In genomic region chr2:121408160-121408559, GRCm38 (mm10) we compare ENCODE assay signal across 9 mouse cellular contexts. TPM values are rescaled to one million over a fixed set of nuclear protein-coding genes. Genes with fewer than 3 reads are reported as not detected.
DNase-seq lines count a peak whose midpoint lies in the region; ATAC-seq and TF ChIP-seq lines count a peak whose summit lies in the region.
"Had no signal": no experiment of that assay in that cellular context is flagged by ENCODE, and none has a peak within 500 bp of the region (broad histone marks: within the 10 kb centered on the region; RNA-seq: fewer than 3 reads in every experiment).

No protein-coding gene starts in this region.

- H3K9me3 ChIP-seq in forebrain, postnatal 0 days (ENCODE audit: low read length), result no peaks in the 10 kb centered on the region
- no peaks in the 10 kb centered on the region for H3K9me3 ChIP-seq in forebrain, embryonic 14.5 days (replicated peaks; ENCODE audit: control insufficient read depth, low read length)
- H3K9me3 ChIP-seq in limb, embryonic 10.5 days (replicated peaks), result no peaks in the 10 kb centered on the region
- no peaks in the 10 kb centered on the region; the same call in 1 of the 2 replicates for H3K9me3 ChIP-seq in forebrain, embryonic 13.5 days (replicated peaks)

- no peak for ATAC-seq in forebrain, postnatal 0 days
- no peak for ATAC-seq in forebrain, embryonic 14.5 days
- ATAC-seq in forebrain, embryonic 13.5 days, result no peak

- DNase-seq in forebrain, postnatal 0 days, result peak; percentile 4
- no peak for DNase-seq in forebrain, embryonic 14.5 days (ENCODE audit: low spot score)
- DNase-seq in right cerebral cortex, postnatal 4 days, result peak; percentile 12
- DNase-seq in right cerebral cortex, postnatal 36 days (ENCODE audit: low spot score in 2 of 2), result no peak
- peak; percentile 74 for DNase-seq in c-Kit-positive CD71-positive TER-119-negative erythroid progenitor cells, embryonic 14.5 days (ENCODE audit: low read depth)
- DNase-seq in limb, embryonic 10.5 days (ENCODE audit: low spot score), result peak; percentile 58
- DNase-seq in retina, adult 2 months (ENCODE audit: low read depth, low spot score), result peak; percentile 18

- peak; percentile 25 for TF ChIP-seq CTCF in forebrain, postnatal 0 days (IDR thresholded peaks at IDR 0.05; ENCODE audit: low read depth)

- H3K27me3 ChIP-seq in forebrain, postnatal 0 days (ENCODE audit: insufficient read depth, low read length), result no peaks in the 10 kb centered on the region
- no peaks in the 10 kb centered on the region for H3K27me3 ChIP-seq in forebrain, embryonic 14.5 days (replicated peaks; ENCODE audit: control insufficient read depth, insufficient read depth, low read length)
- no peaks in the 10 kb centered on the region for H3K27me3 ChIP-seq in limb, embryonic 10.5 days (ENCODE audit: low read depth, poor library complexity, severe bottlenecking)
- no peaks in the 10 kb centered on the region for H3K27me3 ChIP-seq in forebrain, embryonic 13.5 days

- H3K27ac ChIP-seq in forebrain, postnatal 0 days (ENCODE audit: low read depth, low read length), result no peak overlapping the region
- no peak overlapping the region for H3K27ac ChIP-seq in forebrain, embryonic 14.5 days (ENCODE audit: low read depth, low read length)
- no peak overlapping the region for H3K27ac ChIP-seq in limb, embryonic 10.5 days
- H3K27ac ChIP-seq in forebrain, embryonic 13.5 days, result no peak overlapping the region

- H3K36me3 ChIP-seq in forebrain, postnatal 0 days (ENCODE audit: insufficient read depth), result no peaks in the 10 kb centered on the region
- H3K36me3 ChIP-seq in forebrain, embryonic 14.5 days (ENCODE audit: control insufficient read depth, insufficient read depth, low read length), result no peaks in the 10 kb centered on the region
- H3K36me3 ChIP-seq in limb, embryonic 10.5 days, result no peaks in the 10 kb centered on the region
- H3K36me3 ChIP-seq in forebrain, embryonic 13.5 days (ENCODE audit: poor library complexity, severe bottlenecking), result no peaks in the 10 kb centered on the region; the same call in 1 of the 2 replicates

- H3K4me1 ChIP-seq in forebrain, postnatal 0 days (ENCODE audit: insufficient read depth), result no peaks in the 10 kb centered on the region
- peaks cover 2% of the 10 kb centered on the region; the same call in 1 of the 2 replicates for H3K4me1 ChIP-seq in forebrain, embryonic 14.5 days (ENCODE audit: control insufficient read depth, insufficient read depth, low read length)
- H3K4me1 ChIP-seq in limb, embryonic 10.5 days, result peaks cover 3% of the 10 kb centered on the region
- H3K4me1 ChIP-seq in forebrain, embryonic 13.5 days, result peaks cover 12% of the 10 kb centered on the region

- no peak overlapping the region for H3K9ac ChIP-seq in forebrain, postnatal 0 days
- no peak overlapping the region for H3K9ac ChIP-seq in forebrain, embryonic 14.5 days (ENCODE audit: low read length)
- H3K9ac ChIP-seq in forebrain, embryonic 13.5 days, result no peak overlapping the region

- H3K4me2 ChIP-seq in forebrain, postnatal 0 days (ENCODE audit: low read depth), result no peak overlapping the region
- H3K4me2 ChIP-seq in forebrain, embryonic 14.5 days (ENCODE audit: low read length), result no peak overlapping the region
- no peak overlapping the region for H3K4me2 ChIP-seq in forebrain, embryonic 13.5 days

- H3K4me3 ChIP-seq in forebrain, postnatal 0 days (ENCODE audit: low read depth, low read length), result no peak overlapping the region
- H3K4me3 ChIP-seq in forebrain, embryonic 14.5 days (ENCODE audit: low read depth, low read length), result no peak overlapping the region
- no peak overlapping the region for H3K4me3 ChIP-seq in limb, embryonic 10.5 days
- no peak overlapping the region for H3K4me3 ChIP-seq in forebrain, embryonic 13.5 days

- 34% methylated on average over 4 of the region's 4 CpGs for WGBS in forebrain, postnatal 0 days
- WGBS in forebrain, embryonic 14.5 days, result 30% methylated on average over 4 of the region's 4 CpGs
- WGBS in limb, embryonic 10.5 days, result 32% methylated on average over 4 of the region's 4 CpGs
- 32% methylated on average over 4 of the region's 4 CpGs for WGBS in forebrain, embryonic 13.5 days

RNA-seq across cellular contexts. Expression of gene Pdia3, which starts 5.4 kb away (rescaled TPM):
- 63.4 and 69.9 TPM in 2 replicates for total RNA-seq in forebrain, postnatal 0 days (2014; rRNA removed)
- polyA plus RNA-seq in forebrain, postnatal 0 days (2015; fragmentation: Nextera tagmentation; extraction: Ambion mirVana), result 215 and 267 TPM in 2 replicates
- polyA plus RNA-seq in forebrain, embryonic 14.5 days (2014; fragmentation: Nextera tagmentation; extraction: Ambion mirVana), result 174 and 205 TPM in 2 replicates
- 603 and 646 TPM in 2 replicates for polyA plus RNA-seq in limb, embryonic 10.5 days (2016; fragmentation: Nextera tagmentation; extraction: Ambion mirVana)
- polyA plus RNA-seq in forebrain, embryonic 13.5 days (2015; fragmentation: Nextera tagmentation; extraction: Ambion mirVana), result 320 and 349 TPM in 2 replicates

RNA-seq across cellular contexts. Expression of gene Catsper2, which starts 5.4 kb away (rescaled TPM):
- 4.9 and 7.2 TPM in 2 replicates for total RNA-seq in forebrain, postnatal 0 days (2014; rRNA removed)
- polyA plus RNA-seq in forebrain, postnatal 0 days (2015; fragmentation: Nextera tagmentation; extraction: Ambion mirVana), result 2.4 and 3.3 TPM in 2 replicates
- polyA plus RNA-seq in forebrain, embryonic 14.5 days (2014; fragmentation: Nextera tagmentation; extraction: Ambion mirVana), result 2.0 and 3.2 TPM in 2 replicates
- 2.3 and 2.9 TPM in 2 replicates for polyA plus RNA-seq in limb, embryonic 10.5 days (2016; fragmentation: Nextera tagmentation; extraction: Ambion mirVana)
- polyA plus RNA-seq in forebrain, embryonic 13.5 days (2015; fragmentation: Nextera tagmentation; extraction: Ambion mirVana), result 3.8 and 5.1 TPM in 2 replicates

RNA-seq across cellular contexts. Expression of gene Strc, which starts 21.2 kb away (rescaled TPM):
- total RNA-seq in forebrain, postnatal 0 days (2014; rRNA removed), result not detected in 2 replicates
- not detected in 2 replicates for polyA plus RNA-seq in forebrain, postnatal 0 days (2015; fragmentation: Nextera tagmentation; extraction: Ambion mirVana)
- 0.05 TPM in 1 of 2 replicates, not detected in the other for polyA plus RNA-seq in forebrain, embryonic 14.5 days (2014; fragmentation: Nextera tagmentation; extraction: Ambion mirVana)
- polyA plus RNA-seq in limb, embryonic 10.5 days (2016; fragmentation: Nextera tagmentation; extraction: Ambion mirVana), result not detected in 2 replicates
- not detected in 2 replicates for polyA plus RNA-seq in forebrain, embryonic 13.5 days (2015; fragmentation: Nextera tagmentation; extraction: Ambion mirVana)

RNA-seq across cellular contexts. Expression of gene Ell3, which starts 35.9 kb away (rescaled TPM):
- 0.23 TPM in 1 of 2 replicates, not detected in the other for total RNA-seq in forebrain, postnatal 0 days (2014; rRNA removed)
- polyA plus RNA-seq in forebrain, postnatal 0 days (2015; fragmentation: Nextera tagmentation; extraction: Ambion mirVana), result 1.2 and 1.4 TPM in 2 replicates
- polyA plus RNA-seq in forebrain, embryonic 14.5 days (2014; fragmentation: Nextera tagmentation; extraction: Ambion mirVana), result 0.86 and 1.2 TPM in 2 replicates
- 6.4 and 8.1 TPM in 2 replicates for polyA plus RNA-seq in limb, embryonic 10.5 days (2016; fragmentation: Nextera tagmentation; extraction: Ambion mirVana)
- 1.7 and 2.1 TPM in 2 replicates for polyA plus RNA-seq in forebrain, embryonic 13.5 days (2015; fragmentation: Nextera tagmentation; extraction: Ambion mirVana)
- total RNA-seq: layer of hippocampus, postnatal 25 days had no signal

RNA-seq across cellular contexts. Expression of gene Serf2, which starts 40.8 kb away (rescaled TPM):
- 323 and 378 TPM in 2 replicates for total RNA-seq in forebrain, postnatal 0 days (2014; rRNA removed)
- 303 and 370 TPM in 2 replicates for polyA plus RNA-seq in forebrain, postnatal 0 days (2015; fragmentation: Nextera tagmentation; extraction: Ambion mirVana)
- 388 and 442 TPM in 2 replicates for polyA plus RNA-seq in forebrain, embryonic 14.5 days (2014; fragmentation: Nextera tagmentation; extraction: Ambion mirVana)
- polyA plus RNA-seq in limb, embryonic 10.5 days (2016; fragmentation: Nextera tagmentation; extraction: Ambion mirVana), result 472 and 490 TPM in 2 replicates
- polyA plus RNA-seq in forebrain, embryonic 13.5 days (2015; fragmentation: Nextera tagmentation; extraction: Ambion mirVana), result 420 and 494 TPM in 2 replicates

Comparison
In these comparisons a context has a peak if more than half of its experiments do, and no peak if none do; other contexts are left out.
1. DNase-seq: peak in forebrain, postnatal 0 days (single experiment), right cerebral cortex, postnatal 4 days (single experiment), c-Kit-positive CD71-positive TER-119-negative erythroid progenitor cells, embryonic 14.5 days (single experiment), limb, embryonic 10.5 days (single experiment) and retina, adult 2 months (single experiment); none in forebrain, embryonic 14.5 days (single experiment) and right cerebral cortex, postnatal 36 days (0 of 2).